Mouse (Mus musculus): Measurements from ENCODE around the gene Glul. TPM values are rescaled to one million over a fixed set of nuclear protein-coding genes. Genes with fewer than 3 reads are reported as not detected.

Glul gene
- polyA plus RNA-seq, 1 experiment, result 226 TPM

GRCm38 (mm10) chr1:153898989-153899730, 584 bp upstream of the Glul start:
- no peak for DNase-seq (ENCODE audit: low read depth)
- TF ChIP-seq CTCF (IDR thresholded peaks at IDR 0.05; ENCODE audit: borderline replicate concordance, extremely low read depth, insufficient read depth, insufficient read length) (no peak), POLR2A (IDR thresholded peaks at IDR 0.05; ENCODE audit: borderline replicate concordance, extremely low read depth, insufficient read depth, insufficient read length, poor library complexity, severe bottlenecking) (no peak; the same call in 1 of the 2 replicates)

GRCm38 (mm10) chr1:153900381-153900780, 637 bp downstream of the Glul start:
- no peak for DNase-seq (ENCODE audit: low read depth)
- TF ChIP-seq POLR2A (IDR thresholded peaks at IDR 0.05; ENCODE audit: borderline replicate concordance, extremely low read depth, insufficient read depth, insufficient read length, poor library complexity, severe bottlenecking), result no peak
- no peak for TF ChIP-seq CTCF (IDR thresholded peaks at IDR 0.05; ENCODE audit: borderline replicate concordance, extremely low read depth, insufficient read depth, insufficient read length)

GRCm38 (mm10) chr1:153900860-153901730, 1.4 kb downstream of the Glul start:
- DNase-seq (ENCODE audit: low read depth), result peak; percentile 72
- TF ChIP-seq CTCF (IDR thresholded peaks at IDR 0.05; ENCODE audit: borderline replicate concordance, extremely low read depth, insufficient read depth, insufficient read length) (no peak), POLR2A (IDR thresholded peaks at IDR 0.05; ENCODE audit: borderline replicate concordance, extremely low read depth, insufficient read depth, insufficient read length, poor library complexity, severe bottlenecking) (no peak)

- DNase-seq (ENCODE audit: low read depth), result peak; percentile 62
- TF ChIP-seq CTCF (IDR thresholded peaks at IDR 0.05; ENCODE audit: borderline replicate concordance, extremely low read depth, insufficient read depth, insufficient read length) (no peak), POLR2A (IDR thresholded peaks at IDR 0.05; ENCODE audit: borderline replicate concordance, extremely low read depth, insufficient read depth, insufficient read length, poor library complexity, severe bottlenecking) (no peak)
Measured at GRCm38 (mm10) chr1:153903006-153903405, 3.3 kb downstream of the Glul start.

GRCm38 (mm10) chr1:153904236-153904635, 4.5 kb downstream of the Glul start:
- TF ChIP-seq CTCF (IDR thresholded peaks at IDR 0.05; ENCODE audit: borderline replicate concordance, extremely low read depth, insufficient read depth, insufficient read length) (no peak), POLR2A (IDR thresholded peaks at IDR 0.05; ENCODE audit: borderline replicate concordance, extremely low read depth, insufficient read depth, insufficient read length, poor library complexity, severe bottlenecking) (no peak)
- DNase-seq (ENCODE audit: low read depth), result no peak

GRCm38 (mm10) chr1:153905884-153906283, 6.1 kb downstream of the Glul start:
- no peak for TF ChIP-seq POLR2A (IDR thresholded peaks at IDR 0.05; ENCODE audit: borderline replicate concordance, extremely low read depth, insufficient read depth, insufficient read length, poor library complexity, severe bottlenecking)
- TF ChIP-seq CTCF (IDR thresholded peaks at IDR 0.05; ENCODE audit: borderline replicate concordance, extremely low read depth, insufficient read depth, insufficient read length), result no peak
- no peak for DNase-seq (ENCODE audit: low read depth)

- TF ChIP-seq POLR2A (IDR thresholded peaks at IDR 0.05; ENCODE audit: borderline replicate concordance, extremely low read depth, insufficient read depth, insufficient read length, poor library complexity, severe bottlenecking), result no peak
- no peak for TF ChIP-seq CTCF (IDR thresholded peaks at IDR 0.05; ENCODE audit: borderline replicate concordance, extremely low read depth, insufficient read depth, insufficient read length)
- DNase-seq (ENCODE audit: low read depth), result peak; percentile 37
Measured at GRCm38 (mm10) chr1:153908208-153908607, 8.5 kb downstream of the Glul start.

GRCm38 (mm10) chr1:153908741-153909140, 9.0 kb downstream of the Glul start:
- TF ChIP-seq CTCF (IDR thresholded peaks at IDR 0.05; ENCODE audit: borderline replicate concordance, extremely low read depth, insufficient read depth, insufficient read length), result no peak
- TF ChIP-seq POLR2A (IDR thresholded peaks at IDR 0.05; ENCODE audit: borderline replicate concordance, extremely low read depth, insufficient read depth, insufficient read length, poor library complexity, severe bottlenecking), result no peak
- no peak for DNase-seq (ENCODE audit: low read depth)

- TF ChIP-seq CTCF (IDR thresholded peaks at IDR 0.05; ENCODE audit: borderline replicate concordance, extremely low read depth, insufficient read depth, insufficient read length) (no peak), POLR2A (IDR thresholded peaks at IDR 0.05; ENCODE audit: borderline replicate concordance, extremely low read depth, insufficient read depth, insufficient read length, poor library complexity, severe bottlenecking) (no peak)
- no peak for DNase-seq (ENCODE audit: low read depth)
Measured at GRCm38 (mm10) chr1:153909213-153909962, 9.6 kb downstream of the Glul start.

- DNase-seq (ENCODE audit: low read depth), result no peak
- no peak for TF ChIP-seq POLR2A (IDR thresholded peaks at IDR 0.05; ENCODE audit: borderline replicate concordance, extremely low read depth, insufficient read depth, insufficient read length, poor library complexity, severe bottlenecking)
- no peak for TF ChIP-seq CTCF (IDR thresholded peaks at IDR 0.05; ENCODE audit: borderline replicate concordance, extremely low read depth, insufficient read depth, insufficient read length)
Measured at GRCm38 (mm10) chr1:153909963-153910291, 10.2 kb downstream of the Glul start.

- DNase-seq (ENCODE audit: low read depth), result no peak
- TF ChIP-seq CTCF (IDR thresholded peaks at IDR 0.05; ENCODE audit: borderline replicate concordance, extremely low read depth, insufficient read depth, insufficient read length), result no peak
- no peak for TF ChIP-seq POLR2A (IDR thresholded peaks at IDR 0.05; ENCODE audit: borderline replicate concordance, extremely low read depth, insufficient read depth, insufficient read length, poor library complexity, severe bottlenecking)
Measured at GRCm38 (mm10) chr1:153910423-153910822, 10.7 kb downstream of the Glul start.
